Mouse (Mus musculus): ENCODE results near the gene Edil3. TPM values are rescaled to one million over a fixed set of nuclear protein-coding genes. Genes with fewer than 3 reads are reported as not detected.

Gene Edil3
- polyA plus RNA-seq, 1 experiment = 6.3 TPM

DNA sequence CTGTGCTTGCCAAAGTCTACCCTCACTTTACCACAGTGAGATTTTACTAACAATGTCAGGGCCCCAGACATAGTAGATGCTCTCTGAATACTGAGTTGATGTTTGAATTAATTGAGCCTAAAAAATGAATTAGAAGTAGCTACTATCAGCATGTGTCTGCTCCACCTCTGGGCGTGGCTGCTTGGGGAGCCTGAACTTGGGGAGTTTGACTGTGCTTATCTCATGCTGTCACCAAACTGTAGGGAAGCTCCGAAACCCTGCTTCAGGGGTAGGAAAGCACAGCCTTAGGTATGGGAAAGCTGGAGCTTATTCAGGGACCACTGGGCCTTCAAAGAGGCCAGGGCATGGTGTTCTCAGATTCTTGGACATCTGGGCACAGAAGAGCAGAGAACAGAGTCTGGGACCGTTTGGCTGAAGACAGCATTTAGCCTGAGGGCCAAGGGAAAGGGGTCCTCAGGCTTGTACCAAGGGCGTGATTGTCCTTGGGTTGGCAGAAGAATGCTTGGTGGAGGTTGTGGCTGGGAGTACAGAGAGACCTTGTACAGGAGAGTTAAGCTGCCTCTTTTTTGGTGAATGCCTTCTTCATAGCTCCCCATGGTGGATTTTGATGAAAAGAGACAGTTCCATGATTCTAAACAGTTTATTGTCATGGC lies 432.8 kb downstream of the Edil3 start:
- DNase-seq (ENCODE audit: low spot score) = no peak

DNA sequence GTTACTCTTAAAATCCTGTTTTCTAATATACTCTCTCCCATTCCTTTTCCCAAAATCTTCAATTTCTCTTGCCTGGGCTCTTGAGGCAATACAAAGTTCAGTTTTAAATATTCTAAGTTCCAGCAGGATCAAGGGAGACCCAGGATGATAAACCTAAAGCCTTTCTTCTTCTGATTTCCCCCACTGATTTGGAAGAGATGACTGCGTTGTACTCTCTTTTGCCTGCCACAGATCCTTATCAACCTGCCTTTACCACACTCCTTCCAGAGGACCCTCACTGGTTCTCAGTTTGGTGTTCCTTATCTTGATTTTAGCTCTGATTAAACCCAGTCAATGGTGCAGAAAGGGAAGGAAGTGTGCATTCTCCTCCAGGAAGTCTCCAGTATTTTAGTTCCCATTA lies 435.6 kb downstream of the Edil3 start:
- no peak for DNase-seq (ENCODE audit: low spot score)

DNA sequence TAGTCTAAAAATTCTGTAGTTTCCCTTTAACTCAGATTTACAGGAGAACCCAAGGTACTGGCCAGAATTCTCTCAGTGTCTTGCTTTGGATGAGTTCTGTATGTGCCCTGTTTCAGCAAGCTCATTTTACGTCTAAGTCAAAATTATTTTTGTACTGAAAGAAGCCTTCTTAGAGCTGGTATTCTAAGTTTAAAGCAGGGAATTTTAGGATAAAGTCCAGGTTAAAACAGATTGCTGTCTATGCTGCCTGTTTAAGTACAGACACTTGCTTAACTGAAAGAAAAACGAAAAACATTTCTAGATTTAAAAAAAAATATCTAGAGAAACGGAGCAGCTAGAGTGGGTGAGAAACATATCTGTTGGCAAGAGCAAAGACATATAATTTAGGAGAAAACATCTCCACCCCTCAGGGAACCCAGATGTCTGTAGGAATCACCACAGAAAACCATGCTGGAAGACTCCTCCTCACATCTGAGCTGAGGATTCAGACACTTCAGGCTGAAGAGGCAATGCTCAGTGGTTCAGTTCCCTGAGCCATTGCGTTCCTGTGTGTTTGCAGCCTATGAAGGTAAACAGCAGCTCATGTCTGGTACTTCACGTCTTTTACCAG lies 465.5 kb downstream of the Edil3 start:
- no peak for DNase-seq (ENCODE audit: low spot score)

- no peak for DNase-seq (ENCODE audit: low spot score)
These were observed 466.9 kb downstream of the Edil3 start for GRCm38 (mm10) chr13:89288201-89288600.

GRCm38 (mm10) chr13:89321155-89321554 lies 499.9 kb downstream of the Edil3 start:
- DNase-seq (ENCODE audit: low spot score) = no peak

DNA sequence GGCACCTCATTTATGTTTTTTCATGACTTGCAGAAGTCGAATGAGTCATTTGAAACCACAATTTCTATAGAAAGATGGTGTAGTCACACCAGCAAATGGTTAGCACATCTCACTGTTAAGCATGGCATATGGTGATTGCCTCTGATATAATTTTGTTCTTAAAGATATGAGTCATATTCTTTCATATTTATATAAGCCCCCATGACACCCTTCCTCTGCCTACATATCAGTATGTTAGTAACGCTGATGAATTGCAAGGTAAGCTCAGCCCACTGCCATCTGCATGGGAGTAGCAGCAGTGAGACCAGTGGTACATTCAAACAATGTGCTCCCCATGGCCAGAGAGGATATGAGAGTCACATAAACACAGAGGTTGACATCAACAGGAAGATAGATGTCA lies 503.0 kb downstream of the Edil3 start:
- no peak for DNase-seq (ENCODE audit: low spot score)

DNA sequence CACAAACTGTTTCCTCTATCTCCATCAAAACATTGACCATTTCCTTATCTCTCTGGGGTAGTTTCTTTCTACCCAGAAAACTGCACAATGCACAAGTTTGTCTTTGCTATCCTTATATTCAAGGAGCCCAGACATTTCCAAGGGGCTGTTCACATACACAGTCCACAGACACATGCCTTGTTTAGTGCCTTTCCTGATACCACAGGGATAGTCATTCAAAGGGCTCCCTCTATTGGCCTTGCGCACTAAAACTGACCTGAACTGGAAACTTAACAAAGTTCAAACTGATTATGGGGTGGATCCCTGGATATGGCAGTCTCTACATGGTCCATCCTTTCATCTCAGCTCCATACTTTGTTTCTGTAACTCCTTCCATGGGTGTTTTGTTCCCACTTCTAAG lies 513.2 kb downstream of the Edil3 start:
- no peak for DNase-seq (ENCODE audit: low spot score)

GRCm38 (mm10) chr13:89335908-89336579 lies 514.8 kb downstream of the Edil3 start:
- no peak for DNase-seq (ENCODE audit: low spot score)

DNA sequence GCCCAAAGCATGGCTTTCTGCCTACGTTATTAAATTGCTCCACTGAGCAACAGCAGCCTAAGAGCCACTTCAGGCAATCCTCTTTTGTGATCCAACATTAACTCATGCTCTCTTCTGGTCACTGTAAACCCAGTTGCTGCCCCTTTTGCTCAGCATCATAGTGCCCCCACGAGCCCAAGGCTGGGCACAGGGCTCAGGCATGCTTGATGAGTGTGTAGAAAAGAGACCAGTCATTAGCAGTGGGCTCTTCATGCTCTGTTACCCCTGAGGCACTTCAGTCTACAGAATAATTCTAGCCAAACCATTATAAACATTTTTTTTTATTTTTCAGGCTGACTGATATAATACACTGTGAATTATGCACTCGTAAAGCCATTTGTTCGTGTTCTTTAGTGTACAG lies 517.8 kb downstream of the Edil3 start:
- DNase-seq (ENCODE audit: low spot score) = no peak

DNA sequence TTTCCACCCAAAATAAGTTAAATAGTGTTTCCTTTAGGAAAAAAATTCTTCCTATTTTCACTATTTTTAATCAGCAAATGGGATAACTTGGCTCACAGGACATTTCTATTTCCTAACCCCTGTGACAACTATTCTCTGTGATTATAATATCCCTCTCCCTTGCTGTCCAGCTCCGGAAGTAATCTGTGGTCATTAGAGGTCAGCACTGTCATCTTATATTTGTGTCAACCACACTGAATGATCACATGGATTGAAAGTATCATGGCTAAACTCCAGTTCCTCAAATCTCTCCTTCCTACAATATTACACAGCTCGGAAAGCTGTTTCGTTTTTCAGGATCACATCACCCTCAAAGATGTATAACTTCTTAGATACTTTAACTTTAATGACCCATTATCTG lies 518.5 kb downstream of the Edil3 start:
- no peak for DNase-seq (ENCODE audit: low spot score)

DNA sequence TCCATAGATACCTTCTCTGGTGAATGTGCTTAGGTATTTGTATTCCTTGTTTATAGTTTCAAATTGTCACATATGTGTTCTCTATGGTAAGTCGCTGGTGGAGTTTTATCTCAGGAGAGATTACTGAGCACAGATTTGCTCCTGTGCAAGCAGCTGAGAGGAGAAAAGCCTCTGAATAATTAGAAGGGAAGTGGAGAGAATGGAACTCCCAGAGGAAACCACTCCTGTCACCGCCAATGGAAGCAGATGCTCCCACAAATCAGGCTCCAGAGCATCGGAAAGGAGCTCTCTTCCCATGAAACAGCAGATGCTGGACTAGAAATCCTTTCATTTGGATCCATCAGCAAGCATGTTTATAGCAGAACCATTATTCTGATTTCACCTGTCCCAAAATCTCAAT lies 534.0 kb downstream of the Edil3 start:
- DNase-seq (ENCODE audit: low spot score) = no peak

DNA sequence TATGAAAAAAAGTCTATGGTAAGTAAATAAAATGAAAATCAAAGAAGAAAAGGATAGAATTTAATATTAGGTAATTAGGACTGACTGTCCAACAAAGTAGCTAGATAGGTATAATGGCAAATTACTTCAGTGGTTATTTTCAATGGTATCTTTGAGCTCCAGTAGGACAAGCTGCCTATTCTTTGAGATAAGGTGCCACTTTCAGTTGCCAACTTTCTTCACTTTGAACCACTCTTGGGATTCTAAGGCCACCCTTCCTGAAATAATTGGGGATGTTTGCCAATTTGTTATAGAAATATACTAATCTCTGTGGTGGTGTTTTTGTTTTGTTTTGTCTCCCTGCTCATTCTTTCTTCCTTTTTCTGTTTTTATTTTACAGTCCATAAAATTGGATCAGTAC lies 537.1 kb downstream of the Edil3 start:
- no peak for DNase-seq (ENCODE audit: low spot score)

GRCm38 (mm10) chr13:89362274-89362673 lies 541.0 kb downstream of the Edil3 start:
- DNase-seq (ENCODE audit: low spot score) = no peak

DNA sequence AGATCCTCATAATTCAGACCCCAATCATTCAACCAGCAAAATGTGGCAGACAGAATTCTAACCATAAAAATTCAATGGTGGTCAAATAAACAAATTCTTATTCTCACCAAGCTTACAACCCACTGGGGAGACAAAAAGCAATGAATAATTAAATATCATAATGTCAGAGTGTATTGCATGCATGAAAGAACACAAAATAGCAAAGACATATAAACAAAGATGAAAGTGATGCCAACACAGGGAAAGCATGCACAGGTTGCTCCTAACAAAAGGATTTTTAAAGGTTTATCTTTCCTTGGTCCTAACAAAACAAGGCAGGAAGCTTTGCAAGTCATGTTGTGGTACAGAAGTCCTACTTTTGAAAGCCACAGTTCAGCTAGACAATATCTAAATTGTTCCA lies 550.0 kb downstream of the Edil3 start:
- no peak for DNase-seq (ENCODE audit: low spot score)

- DNase-seq (ENCODE audit: low spot score) = no peak
These were observed 550.5 kb downstream of the Edil3 start for GRCm38 (mm10) chr13:89371656-89372240.
